Mouse (Mus musculus) left cerebral cortex, adult 6 months (tissue): Measurements from ENCODE around the gene Gm10053. TPM values are rescaled to one million over a fixed set of nuclear protein-coding genes. Genes with fewer than 3 reads are reported as not detected.

Source experiments
- long read RNA-seq, 2 experiments: library from polyadenylated mRNA; unstranded; transcript quantifications; one replicate each; pipeline ENCODE4 v2.0.0; 2019 to 2020
- polyA plus RNA-seq: library from polyadenylated mRNA; unstranded; fragments of <200 nt; fragmentation: Nextera tagmentation; gene quantifications from 2 replicates; pipeline ENCODE4 v1.2.3, GENCODE M21; 2021

The Gm10053 gene
- 188 and 218 TPM in 2 replicates for polyA plus RNA-seq
- long read RNA-seq, experiment 1, partial matches to known transcripts, result 0 of 1 reads
- long read RNA-seq, experiment 1, other reads (novel, unspliced or antisense), result 0 of 1 reads
- long read RNA-seq, experiment 2, transcript Gm10053-201 (1 exons, 946 nt), result major isoform, 22 of 22 reads
- long read RNA-seq, experiment 2, partial matches to known transcripts, result 0 of 22 reads
- long read RNA-seq, experiment 2, other reads (novel, unspliced or antisense), result 0 of 22 reads

DNA sequence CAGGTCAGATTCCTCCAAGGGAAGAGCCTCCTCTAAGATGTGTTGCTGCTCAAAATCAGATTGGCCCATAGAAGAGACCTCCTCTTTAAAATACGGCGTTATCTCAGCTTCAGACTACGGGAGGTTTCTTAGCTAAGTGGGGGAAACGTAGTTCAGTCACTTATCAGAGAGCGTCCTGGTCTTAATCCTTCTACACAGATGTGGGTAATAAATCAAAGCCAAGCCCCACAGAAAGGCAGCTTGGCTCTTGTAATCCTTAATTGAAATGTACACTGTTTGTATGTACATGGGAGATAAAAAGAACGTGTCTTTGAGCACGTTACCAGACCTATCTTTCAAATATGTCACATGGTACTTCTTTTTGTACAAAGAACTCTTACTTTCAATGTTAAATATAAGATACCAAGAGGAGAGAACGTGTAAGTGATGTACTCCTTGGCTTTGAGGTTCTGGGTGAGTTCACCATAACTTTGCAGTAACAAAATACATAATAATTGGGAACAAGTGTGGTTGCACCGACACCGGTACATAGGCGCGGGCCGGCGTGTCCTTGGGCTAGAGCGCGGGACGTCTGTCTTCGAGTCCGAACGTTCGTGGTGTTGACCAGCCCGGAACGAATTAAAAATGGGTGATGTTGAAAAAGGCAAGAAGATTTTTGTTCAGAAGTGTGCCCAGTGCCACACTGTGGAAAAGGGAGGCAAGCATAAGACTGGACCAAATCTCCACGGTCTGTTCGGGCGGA is at the start of gene Gm10053:
Gm10053 (plus strand) TSS at position 558 of the 742 bp plus-strand sequence.

DNA sequence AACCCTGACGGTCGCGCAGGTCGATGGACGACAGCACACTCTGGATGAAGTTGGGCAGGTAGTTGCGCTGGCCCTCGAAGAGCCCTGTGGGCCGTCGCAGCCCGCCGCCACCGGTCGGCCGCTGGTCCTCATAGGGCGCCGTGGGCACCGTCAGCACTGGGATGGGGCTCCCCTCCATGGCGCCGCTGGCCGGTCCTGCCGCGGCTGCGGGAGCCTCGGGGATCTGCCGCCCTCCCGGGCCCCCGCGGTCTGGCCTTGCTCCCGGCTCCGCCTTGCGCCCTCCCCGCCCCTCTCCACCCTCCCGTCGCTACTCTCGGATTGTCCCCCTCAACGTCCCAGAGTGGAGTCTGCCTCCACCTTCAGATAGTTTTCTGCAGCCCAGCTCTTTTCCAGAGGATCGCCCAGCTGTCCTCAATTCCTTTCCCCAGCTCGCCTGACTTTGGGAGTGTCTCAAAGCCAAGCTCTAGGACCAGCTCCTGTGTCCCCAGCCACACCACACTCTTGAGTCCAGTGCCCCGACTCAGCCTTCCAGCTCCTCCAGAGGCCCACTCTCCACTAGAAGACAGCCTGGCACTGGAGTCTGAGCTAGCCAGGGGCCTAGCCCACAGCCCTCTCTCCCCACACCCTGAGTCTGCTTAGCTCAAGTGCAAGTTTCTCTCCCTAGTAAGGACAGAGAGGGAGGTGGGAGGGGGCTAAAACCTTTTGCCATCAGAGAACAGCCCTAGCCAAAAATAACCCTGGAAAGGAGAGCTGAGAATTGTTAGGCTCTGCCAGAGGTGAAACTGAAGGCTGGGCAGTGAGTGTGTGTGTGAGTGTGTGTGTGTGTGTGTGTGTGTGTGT is 13.7 kb upstream of the Gm10053 start, which contains the start of gene Pgm5:
Pgm5 (minus strand) TSS at position 244 of the 840 bp plus-strand sequence.

GRCm38 (mm10) chr19:24900581-24901220 is 25.2 kb downstream of the Gm10053 start, which contains the start of gene Foxd4:
TSS of gene Foxd4 (minus strand) at chr19:24901197.

Other genes starting within 250 kb of the Gm10053 start
- gene Tmem252, start 201.7 kb upstream of the Gm10053 start, polyA plus RNA-seq, result 0.49 and 1.0 TPM in 2 replicates
- gene Pgm5, start 13.8 kb upstream of the Gm10053 start, polyA plus RNA-seq, result 0.15 and 0.21 TPM in 2 replicates
- gene Foxd4, start 25.5 kb downstream of the Gm10053 start, polyA plus RNA-seq, result not detected in 2 replicates
- gene Cbwd1, start 85.9 kb downstream of the Gm10053 start, polyA plus RNA-seq, result 11.8 and 15.2 TPM in 2 replicates
- gene Dock8, start 123.8 kb downstream of the Gm10053 start, polyA plus RNA-seq, result 0.42 and 0.80 TPM in 2 replicates